Comparison of ENCODE assay signal across 12 mouse cellular contexts in the genomic region with DNA sequence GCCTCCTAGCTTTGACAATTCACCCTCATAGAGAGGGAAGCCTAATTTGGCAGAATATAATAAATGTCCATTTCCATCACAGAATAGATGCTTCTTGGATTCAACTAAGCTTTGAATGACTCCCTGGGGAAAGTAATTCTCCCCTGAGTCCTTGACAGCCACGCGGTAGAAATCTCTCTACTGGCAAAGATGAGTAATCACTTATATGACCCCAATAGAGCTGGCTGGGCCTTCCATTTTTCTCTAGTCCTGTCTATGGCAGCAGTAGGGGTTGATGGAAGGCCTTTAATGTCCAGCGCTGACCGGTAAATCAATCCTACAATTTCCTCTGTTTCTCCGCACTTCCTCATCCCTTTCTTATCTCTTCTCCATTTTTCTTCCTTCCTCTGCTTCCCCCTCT. TPM values are rescaled to one million over a fixed set of nuclear protein-coding genes. Genes with fewer than 3 reads are reported as not detected.
A peak's percentile ranks its signal among the peaks of the same experiment; 100 is the strongest.
DNase-seq lines count a peak whose midpoint lies in the region; ATAC-seq and TF ChIP-seq lines count a peak whose summit lies in the region.
"Had no signal": no experiment of that assay in that cellular context is flagged by ENCODE, and none has a peak within 500 bp of the region (broad histone marks: within the 10 kb centered on the region; RNA-seq: fewer than 3 reads in every experiment).

No protein-coding gene starts in this region.

- no peaks in the 10 kb centered on the region for H3K9me3 ChIP-seq in forebrain, embryonic 10.5 days
- H3K9me3 ChIP-seq in forebrain, embryonic 11.5 days (ENCODE audit: control insufficient read depth, low read length): no peaks in the 10 kb centered on the region
- H3K9me3 ChIP-seq in liver, embryonic 14.5 days (ENCODE audit: control insufficient read depth, low read length): no peaks in the 10 kb centered on the region
- H3K9me3 ChIP-seq in liver, embryonic 11.5 days (ENCODE audit: control insufficient read depth, low read length): no peaks in the 10 kb centered on the region
- no peaks in the 10 kb centered on the region for H3K9me3 ChIP-seq in heart, embryonic 16.5 days (replicated peaks; ENCODE audit: control insufficient read depth, low read length)
- no peaks in the 10 kb centered on the region for H3K9me3 ChIP-seq in neural tube, embryonic 14.5 days (ENCODE audit: control insufficient read depth, low read length)

- peak overlapping the region; percentile 69; the same call in 1 of the 2 replicates for H3K4me3 ChIP-seq in forebrain, embryonic 10.5 days
- no peak overlapping the region for H3K4me3 ChIP-seq in forebrain, embryonic 11.5 days (ENCODE audit: low read depth, low read length)
- no peak overlapping the region for H3K4me3 ChIP-seq in liver, embryonic 14.5 days (ENCODE audit: insufficient read depth in 1 of 2, low read depth in 2 of 2, low read length in 2 of 2)
- H3K4me3 ChIP-seq in liver, embryonic 11.5 days (ENCODE audit: low read depth, low read length): no peak overlapping the region
- peak overlapping the region; percentile 82 for H3K4me3 ChIP-seq in heart, embryonic 16.5 days (ENCODE audit: low read length)
- peak overlapping the region; percentile 77; the same call in 1 of the 2 replicates for H3K4me3 ChIP-seq in neural tube, embryonic 14.5 days (ENCODE audit: low read depth, low read length)

- TF ChIP-seq CTCF in liver, embryonic 14.5 days (IDR thresholded peaks at IDR 0.05; ENCODE audit: low read depth): no peak

- H3K4me2 ChIP-seq in forebrain, embryonic 11.5 days (ENCODE audit: low read depth, low read length, severe bottlenecking): no peak overlapping the region
- peak overlapping the region; percentile 84; the same call in 1 of the 2 replicates for H3K4me2 ChIP-seq in liver, embryonic 14.5 days (ENCODE audit: low read depth)
- H3K4me2 ChIP-seq in liver, embryonic 11.5 days: no peak overlapping the region; the same call in 1 of the 2 replicates
- peak overlapping the region; percentile 93 for H3K4me2 ChIP-seq in heart, embryonic 16.5 days (ENCODE audit: low read depth, low read length)
- H3K4me2 ChIP-seq in neural tube, embryonic 14.5 days (ENCODE audit: low read depth, low read length): peak overlapping the region; percentile 85

- WGBS in forebrain, embryonic 10.5 days: 75% methylated on average over 5 of the region's 5 CpGs
- 73% methylated on average over 5 of the region's 5 CpGs for WGBS in forebrain, embryonic 11.5 days
- WGBS in liver, embryonic 14.5 days (ENCODE audit: insufficient replicate concordance): 53% methylated on average over 5 of the region's 5 CpGs
- WGBS in liver, embryonic 11.5 days: 50% methylated on average over 5 of the region's 5 CpGs
- WGBS in heart, embryonic 16.5 days: 65% methylated on average over 5 of the region's 5 CpGs
- WGBS in neural tube, embryonic 14.5 days: 34% methylated on average over 5 of the region's 5 CpGs

- no peaks in the 10 kb centered on the region for H3K36me3 ChIP-seq in forebrain, embryonic 10.5 days (replicated peaks)
- no peaks in the 10 kb centered on the region for H3K36me3 ChIP-seq in forebrain, embryonic 11.5 days (ENCODE audit: control insufficient read depth, insufficient read depth, low read length)
- H3K36me3 ChIP-seq in liver, embryonic 14.5 days (replicated peaks; ENCODE audit: control insufficient read depth, insufficient read depth, low read depth): no peaks in the 10 kb centered on the region
- H3K36me3 ChIP-seq in liver, embryonic 11.5 days (ENCODE audit: control insufficient read depth, insufficient read depth, low read length): no peaks in the 10 kb centered on the region
- H3K36me3 ChIP-seq in heart, embryonic 16.5 days (ENCODE audit: control insufficient read depth, insufficient read depth): no peaks in the 10 kb centered on the region
- no peaks in the 10 kb centered on the region for H3K36me3 ChIP-seq in neural tube, embryonic 14.5 days (ENCODE audit: control insufficient read depth, insufficient read depth, low read length)

- H3K9ac ChIP-seq in forebrain, embryonic 11.5 days (ENCODE audit: low read length): no peak overlapping the region
- H3K9ac ChIP-seq in liver, embryonic 14.5 days (replicated peaks): no peak overlapping the region
- no peak overlapping the region for H3K9ac ChIP-seq in liver, embryonic 11.5 days (ENCODE audit: low read depth, low read length)
- no peak overlapping the region for H3K9ac ChIP-seq in heart, embryonic 16.5 days (ENCODE audit: low read length)
- H3K9ac ChIP-seq in neural tube, embryonic 14.5 days (replicated peaks; ENCODE audit: low read depth, low read length): no peak overlapping the region

- H3K4me1 ChIP-seq in forebrain, embryonic 10.5 days: peaks cover 34% of the 10 kb centered on the region
- peaks cover 5% of the 10 kb centered on the region; the same call in 1 of the 2 replicates for H3K4me1 ChIP-seq in forebrain, embryonic 11.5 days (replicated peaks; ENCODE audit: control insufficient read depth, insufficient read depth, low read length)
- H3K4me1 ChIP-seq in liver, embryonic 14.5 days (replicated peaks; ENCODE audit: control insufficient read depth in 2 of 2, insufficient read depth in 2 of 2, low read length in 1 of 2): peaks cover 12 to 13% of the 10 kb centered on the region in 2 experiments
- H3K4me1 ChIP-seq in liver, embryonic 11.5 days (replicated peaks; ENCODE audit: control insufficient read depth, insufficient read depth, low read length): peaks cover 6% of the 10 kb centered on the region
- H3K4me1 ChIP-seq in heart, embryonic 16.5 days (ENCODE audit: control insufficient read depth, insufficient read depth, low read length): peaks cover 14% of the 10 kb centered on the region
- H3K4me1 ChIP-seq in neural tube, embryonic 14.5 days (ENCODE audit: control insufficient read depth, insufficient read depth, low read length): peaks cover 11% of the 10 kb centered on the region

- no peak for ATAC-seq in forebrain, embryonic 11.5 days (replicated peaks; ENCODE audit: low FRiP score)
- no peak for ATAC-seq in liver, embryonic 14.5 days (ENCODE audit: insufficient read depth)
- ATAC-seq in liver, embryonic 11.5 days (replicated peaks; ENCODE audit: low FRiP score): no peak
- ATAC-seq in heart, embryonic 16.5 days (replicated peaks; ENCODE audit: extremely low read depth, insufficient read depth, low FRiP score): no peak
- ATAC-seq in neural tube, embryonic 14.5 days (ENCODE audit: low read depth): no peak

- no peak for DNase-seq in forebrain, embryonic 10.5 days (ENCODE audit: extremely low spot score, low spot score)
- no peak for DNase-seq in forebrain, embryonic 11.5 days (ENCODE audit: low spot score)
- no peak for DNase-seq in liver, embryonic 14.5 days (ENCODE audit: low read depth in 3 of 3, low spot score in 3 of 3)
- no peak for DNase-seq in liver, embryonic 11.5 days (ENCODE audit: low spot score)
- DNase-seq in cerebellum, adult 11-12 months: no peak
- no peak for DNase-seq in gastrocnemius, postnatal 4 days (ENCODE audit: low spot score in 2 of 2)
- DNase-seq: B cell, adult 2 months; kidney, postnatal 4 days; thymus, adult 2 months had no signal

- TF ChIP-seq EP300 in liver, embryonic 14.5 days (IDR thresholded peaks at IDR 0.05; ENCODE audit: low read depth): no peak

- H3K27ac ChIP-seq in forebrain, embryonic 10.5 days: no peak overlapping the region
- H3K27ac ChIP-seq in forebrain, embryonic 11.5 days (ENCODE audit: low read depth, low read length): no peak overlapping the region
- H3K27ac ChIP-seq in liver, embryonic 14.5 days: no peak overlapping the region
- H3K27ac ChIP-seq in liver, embryonic 11.5 days (ENCODE audit: low read depth, low read length): no peak overlapping the region
- H3K27ac ChIP-seq in heart, embryonic 16.5 days (ENCODE audit: low read length): no peak overlapping the region
- H3K27ac ChIP-seq in neural tube, embryonic 14.5 days (ENCODE audit: low read depth, low read length): no peak overlapping the region

- peaks cover 5% of the 10 kb centered on the region for H3K27me3 ChIP-seq in forebrain, embryonic 10.5 days (ENCODE audit: poor library complexity, severe bottlenecking)
- no peaks in the 10 kb centered on the region for H3K27me3 ChIP-seq in forebrain, embryonic 11.5 days (ENCODE audit: control insufficient read depth, insufficient read depth, low read length)
- no peaks in the 10 kb centered on the region for H3K27me3 ChIP-seq in liver, embryonic 14.5 days (ENCODE audit: control insufficient read depth, insufficient read depth, low read length)
- no peaks in the 10 kb centered on the region for H3K27me3 ChIP-seq in liver, embryonic 11.5 days (replicated peaks; ENCODE audit: control insufficient read depth, insufficient read depth, low read length)
- H3K27me3 ChIP-seq in heart, embryonic 16.5 days (ENCODE audit: control insufficient read depth, insufficient read depth, low read length): no peaks in the 10 kb centered on the region
- H3K27me3 ChIP-seq in neural tube, embryonic 14.5 days (ENCODE audit: control insufficient read depth, insufficient read depth, low read length): no peaks in the 10 kb centered on the region

RNA-seq across cellular contexts. Expression of a gene that starts 1.5 kb away (rescaled TPM):
- polyA plus RNA-seq in forebrain, embryonic 10.5 days (2016; fragmentation: Nextera tagmentation; extraction: Ambion mirVana): 0.57 and 1.0 TPM in 2 replicates
- polyA plus RNA-seq in forebrain, embryonic 11.5 days (2014; fragmentation: Nextera tagmentation; extraction: Ambion mirVana): 1.5 and 1.7 TPM in 2 replicates
- polyA plus RNA-seq in liver, embryonic 14.5 days (2012; rRNA removed): 0.04 and 0.05 TPM in 2 replicates
- polyA plus RNA-seq in liver, embryonic 14.5 days (2014; fragmentation: Nextera tagmentation; extraction: Ambion mirVana): 0.11 TPM in 1 of 2 replicates, not detected in the other
- 0.25 TPM in 1 of 2 replicates, not detected in the other for polyA plus RNA-seq in liver, embryonic 11.5 days (2014; fragmentation: Nextera tagmentation; extraction: Ambion mirVana)
- polyA plus RNA-seq in heart, embryonic 16.5 days (2015; fragmentation: Nextera tagmentation; extraction: Ambion mirVana): 0.25 and 0.51 TPM in 2 replicates
- polyA plus RNA-seq in neural tube, embryonic 14.5 days (2014; fragmentation: Nextera tagmentation; extraction: Ambion mirVana): 2.0 and 3.7 TPM in 2 replicates
- under 1 TPM in 1 of 2 experiments, not detected in 1; 0.41 TPM for total RNA-seq in gastrocnemius, postnatal 4 days (2021)
- polyA plus RNA-seq: liver, embryonic 16.5 days had no signal

RNA-seq across cellular contexts. Expression of a gene that starts 7.3 kb away (rescaled TPM):
- polyA plus RNA-seq in forebrain, embryonic 10.5 days (2016; fragmentation: Nextera tagmentation; extraction: Ambion mirVana): 79.9 and 85.4 TPM in 2 replicates
- 75.4 and 78.6 TPM in 2 replicates for polyA plus RNA-seq in forebrain, embryonic 11.5 days (2014; fragmentation: Nextera tagmentation; extraction: Ambion mirVana)
- polyA plus RNA-seq in liver, embryonic 14.5 days (2012; rRNA removed): 5.6 and 6.8 TPM in 2 replicates
- 10.6 and 12.0 TPM in 2 replicates for polyA plus RNA-seq in liver, embryonic 14.5 days (2014; fragmentation: Nextera tagmentation; extraction: Ambion mirVana)
- polyA plus RNA-seq in liver, embryonic 11.5 days (2014; fragmentation: Nextera tagmentation; extraction: Ambion mirVana): 22.6 and 25.2 TPM in 2 replicates
- 34.1 and 34.8 TPM in 2 replicates for polyA plus RNA-seq in heart, embryonic 16.5 days (2015; fragmentation: Nextera tagmentation; extraction: Ambion mirVana)
- polyA plus RNA-seq in neural tube, embryonic 14.5 days (2014; fragmentation: Nextera tagmentation; extraction: Ambion mirVana): 35.0 and 41.0 TPM in 2 replicates
- total RNA-seq in gastrocnemius, postnatal 4 days (2021): 10 to 100 TPM; 41.6 to 45.1 TPM

Comparison
In these comparisons a context has a peak if more than half of its experiments do, and no peak if none do; other contexts are left out.
1. H3K4me3 ChIP-seq: peak in forebrain, embryonic 10.5 days (single experiment), heart, embryonic 16.5 days (single experiment) and neural tube, embryonic 14.5 days (single experiment); none in forebrain, embryonic 11.5 days (single experiment), liver, embryonic 14.5 days (0 of 2) and liver, embryonic 11.5 days (single experiment).
2. H3K4me2 ChIP-seq: peak in liver, embryonic 14.5 days (single experiment), heart, embryonic 16.5 days (single experiment) and neural tube, embryonic 14.5 days (single experiment); none in forebrain, embryonic 11.5 days (single experiment) and liver, embryonic 11.5 days (single experiment).